In the genomic region with DNA sequence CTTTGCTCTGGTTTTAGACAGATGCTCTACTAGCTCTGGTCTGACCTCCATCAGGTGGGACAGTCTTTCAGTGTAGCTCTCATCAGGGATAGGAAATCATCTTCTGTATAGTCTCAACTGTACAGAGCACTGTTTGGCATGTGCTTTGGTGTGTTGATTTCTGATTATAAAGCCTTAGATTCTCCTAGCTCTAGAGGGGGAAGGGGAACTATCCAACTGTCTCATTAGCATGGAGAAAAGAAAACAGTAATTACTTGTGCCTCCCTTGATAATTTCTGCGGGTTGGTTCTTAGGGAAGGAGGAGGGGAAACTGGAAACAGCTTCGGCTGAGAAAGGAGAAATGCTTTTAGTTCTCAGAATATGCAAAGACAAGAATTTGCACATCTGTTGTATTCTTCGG, we compare ENCODE assay signal across 20 mouse cellular contexts. TPM values are rescaled to one million over a fixed set of nuclear protein-coding genes. Genes with fewer than 3 reads are reported as not detected.
DNase-seq lines count a peak whose midpoint lies in the region; ATAC-seq and TF ChIP-seq lines count a peak whose summit lies in the region.
"Had no signal": no experiment of that assay in that cellular context is flagged by ENCODE, and none has a peak within 500 bp of the region (broad histone marks: within the 10 kb centered on the region; RNA-seq: fewer than 3 reads in every experiment).

No protein-coding gene starts in this region.

- no peak overlapping the region for H3K9ac ChIP-seq in MEL (ENCODE audit: control insufficient read depth, low read depth, low read length, poor library complexity, severe bottlenecking)
- no peak overlapping the region for H3K9ac ChIP-seq in forebrain, embryonic 13.5 days
- 0 out of 2 replicates have a peak overlapping the region, but pooled peaks have one; percentile 20 for H3K9ac ChIP-seq in midbrain, embryonic 14.5 days (replicated peaks; ENCODE audit: low read length)
- no peak overlapping the region for H3K9ac ChIP-seq in heart, embryonic 11.5 days (ENCODE audit: low read depth, low read length)
- H3K9ac ChIP-seq: liver, postnatal 0 days had no signal

- no peak for DNase-seq in frontal cortex, postnatal 36 days (ENCODE audit: low spot score in 2 of 2)
- DNase-seq in MEL (ENCODE audit: low read depth, low spot score), result peak; percentile 23
- DNase-seq in midbrain, embryonic 14.5 days, result peak; percentile 55
- DNase-seq in right cerebral cortex, postnatal 36 days (ENCODE audit: low spot score in 2 of 2), result no peak

- H3K4me1 ChIP-seq in MEL (ENCODE audit: control insufficient read depth in 1 of 2, insufficient read depth in 2 of 2, low read length in 2 of 2), result no peaks in the 10 kb centered on the region; a peak in 3 of 4 replicates
- peaks cover 31% of the 10 kb centered on the region for H3K4me1 ChIP-seq in forebrain, embryonic 13.5 days
- peaks cover 16% of the 10 kb centered on the region for H3K4me1 ChIP-seq in midbrain, embryonic 14.5 days (ENCODE audit: control insufficient read depth, insufficient read depth, low read length)
- H3K4me1 ChIP-seq in heart, embryonic 11.5 days (ENCODE audit: control insufficient read depth, insufficient read depth, low read length), result peaks cover 46% of the 10 kb centered on the region

- TF ChIP-seq CTCF in MEL (IDR thresholded peaks at IDR 0.05 in 2 of 3, conservative IDR thresholded peaks at IDR 0.05 in 1 of 3; ENCODE audit: control insufficient read depth in 1 of 3, insufficient read depth in 1 of 3, low read depth in 2 of 3, low read length in 3 of 3, poor library complexity in 1 of 3, severe bottlenecking in 1 of 3), result no peak

- WGBS in forebrain, embryonic 13.5 days, result 24% methylated on average over 3 of the region's 3 CpGs
- WGBS in midbrain, embryonic 14.5 days, result 39% methylated on average over 3 of the region's 3 CpGs
- 64% methylated on average over 3 of the region's 3 CpGs for WGBS in heart, embryonic 11.5 days (ENCODE audit: insufficient replicate concordance)

- no peaks in the 10 kb centered on the region for H3K27me3 ChIP-seq in MEL (ENCODE audit: control insufficient read depth in 1 of 2, insufficient read depth in 2 of 2, low read length in 2 of 2)
- no peaks in the 10 kb centered on the region for H3K27me3 ChIP-seq in forebrain, embryonic 13.5 days
- no peaks in the 10 kb centered on the region for H3K27me3 ChIP-seq in midbrain, embryonic 14.5 days (ENCODE audit: control insufficient read depth, insufficient read depth, low read length)
- no peaks in the 10 kb centered on the region for H3K27me3 ChIP-seq in heart, embryonic 11.5 days (ENCODE audit: control insufficient read depth, insufficient read depth, low read length)
- H3K27me3 ChIP-seq: Patski had no signal

- no peak overlapping the region for H3K4me3 ChIP-seq in MEL (ENCODE audit: control insufficient read depth in 1 of 2, insufficient read depth in 1 of 2, low read depth in 2 of 2, low read length in 2 of 2)
- no peak overlapping the region for H3K4me3 ChIP-seq in forebrain, embryonic 13.5 days
- H3K4me3 ChIP-seq in midbrain, embryonic 14.5 days (replicated peaks; ENCODE audit: low read depth, low read length), result no peak overlapping the region
- no peak overlapping the region for H3K4me3 ChIP-seq in heart, embryonic 11.5 days (ENCODE audit: low read depth, low read length)

- TF ChIP-seq RAD21 in MEL (IDR thresholded peaks at IDR 0.05; ENCODE audit: low read depth, low read length), result no peak

- H3K9me3 ChIP-seq in MEL (replicated peaks; ENCODE audit: insufficient read depth, low read length), result no peaks in the 10 kb centered on the region
- no peaks in the 10 kb centered on the region for H3K9me3 ChIP-seq in forebrain, embryonic 13.5 days (replicated peaks)
- H3K9me3 ChIP-seq in midbrain, embryonic 14.5 days (ENCODE audit: control insufficient read depth, low read length), result no peaks in the 10 kb centered on the region
- no peaks in the 10 kb centered on the region for H3K9me3 ChIP-seq in heart, embryonic 11.5 days (replicated peaks; ENCODE audit: control insufficient read depth, low read length)

- TF ChIP-seq EP300 in MEL (IDR thresholded peaks at IDR 0.05; ENCODE audit: low read depth in 1 of 2, low read length in 2 of 2), result no peak

- H3K36me3 ChIP-seq in MEL (ENCODE audit: control insufficient read depth in 1 of 2, insufficient read depth in 2 of 2, low read length in 2 of 2), result peaks cover 2 to 21% of the 10 kb centered on the region in 2 experiments; a peak in 3 of 4 replicates
- no peaks in the 10 kb centered on the region for H3K36me3 ChIP-seq in forebrain, embryonic 13.5 days (ENCODE audit: poor library complexity, severe bottlenecking)
- no peaks in the 10 kb centered on the region for H3K36me3 ChIP-seq in midbrain, embryonic 14.5 days (ENCODE audit: control insufficient read depth, insufficient read depth, low read length)
- H3K36me3 ChIP-seq in heart, embryonic 11.5 days (ENCODE audit: control insufficient read depth, insufficient read depth, low read length), result no peaks in the 10 kb centered on the region

- H3K4me2 ChIP-seq in forebrain, embryonic 13.5 days, result peak overlapping the region; percentile 14; the same call in 1 of the 2 replicates
- peak overlapping the region; percentile 11 for H3K4me2 ChIP-seq in midbrain, embryonic 14.5 days (ENCODE audit: low read length)
- no peak overlapping the region for H3K4me2 ChIP-seq in heart, embryonic 11.5 days

- no peak for TF ChIP-seq POLR2A in MEL (IDR thresholded peaks at IDR 0.05; ENCODE audit: control insufficient read depth in 1 of 2, insufficient read depth in 1 of 2, low read depth in 1 of 2, low read length in 2 of 2, poor library complexity in 1 of 2)

- H3K27ac ChIP-seq in MEL (ENCODE audit: control insufficient read depth, low read depth, low read length), result no peak overlapping the region
- H3K27ac ChIP-seq in forebrain, embryonic 13.5 days, result peak overlapping the region; percentile 27; the same call in 1 of the 2 replicates
- H3K27ac ChIP-seq in midbrain, embryonic 14.5 days (replicated peaks; ENCODE audit: low read depth, low read length), result peak overlapping the region; percentile 52
- no peak overlapping the region for H3K27ac ChIP-seq in heart, embryonic 11.5 days (ENCODE audit: low read depth, low read length)
- H3K27ac ChIP-seq: macrophage had no signal

- peak; percentile 2; the same call in 1 of the 2 replicates for ATAC-seq in frontal cortex, adult (ENCODE audit: low TSS enrichment)
- ATAC-seq in forebrain, embryonic 13.5 days, result peak; percentile 78
- no peak for ATAC-seq in midbrain, embryonic 14.5 days (ENCODE audit: low FRiP score, low TSS enrichment)
- ATAC-seq in inflammation-experienced regulatory T-cells, adult 6 months, result no peak
- ATAC-seq in heart, embryonic 11.5 days (replicated peaks; ENCODE audit: insufficient number of reproducible peaks, low FRiP score, low TSS enrichment), result no peak
- ATAC-seq: intestine, embryonic 16.5 days; Patski had no signal

- peaks cover 73% of the 10 kb centered on the region for H3K79me2 ChIP-seq in MEL (ENCODE audit: control insufficient read depth, insufficient read depth, low read length, poor library complexity)

TF ChIP-seq in MEL, 35 proteins besides CTCF, POLR2A, EP300 and RAD21 (continues in another document):
- TF ChIP-seq TAL1 (IDR thresholded peaks at IDR 0.05; ENCODE audit: low read length), result 0 out of 2 replicates have a peak, but pooled peaks have one; percentile 23
- TF ChIP-seq HCFC1 (IDR thresholded peaks at IDR 0.05; ENCODE audit: low read depth, low read length), result no peak
- TF ChIP-seq USF2 (IDR thresholded peaks at IDR 0.05; ENCODE audit: borderline replicate concordance in 1 of 2, insufficient read depth in 1 of 2, low read depth in 1 of 2, low read length in 2 of 2), result no peak
- no peak for TF ChIP-seq GABPA (IDR thresholded peaks at IDR 0.05; ENCODE audit: low read depth, low read length)
- no peak for TF ChIP-seq NELFE (IDR thresholded peaks at IDR 0.05; ENCODE audit: low read depth, low read length)
- no peak for TF ChIP-seq NRF1 (IDR thresholded peaks at IDR 0.05; ENCODE audit: insufficient read depth, low read depth, low read length, poor library complexity, severe bottlenecking)
- peak; percentile 7; the same call in 1 of the 2 replicates for TF ChIP-seq RCOR1 (IDR thresholded peaks at IDR 0.05; ENCODE audit: low read depth, low read length)
- no peak for TF ChIP-seq SIN3A (IDR thresholded peaks at IDR 0.05; ENCODE audit: low read length)
- TF ChIP-seq ZC3H11A (IDR thresholded peaks at IDR 0.05; ENCODE audit: low read depth, low read length), result no peak
- TF ChIP-seq POLR2AphosphoS2 (IDR thresholded peaks at IDR 0.05; ENCODE audit: low read length), result no peak
- TF ChIP-seq MYC (IDR thresholded peaks at IDR 0.05; ENCODE audit: low read depth, low read length), result no peak

RNA-seq across cellular contexts. Expression of a gene that starts 25.9 kb away (rescaled TPM):
- total RNA-seq in MEL (2012; rRNA removed), result not detected in 2 replicates
- not detected for polyA plus RNA-seq in MEL (2012; ENCODE audit: insufficient read depth in 1 of 2, insufficient read length in 2 of 2, low read depth in 1 of 2, low replicate concordance in 2 of 2, missing spikeins in 1 of 2)
- polyA plus RNA-seq in forebrain, embryonic 13.5 days (2015; fragmentation: Nextera tagmentation; extraction: Ambion mirVana), result 0.39 and 0.49 TPM in 2 replicates
- polyA plus RNA-seq in midbrain, embryonic 14.5 days (2014; fragmentation: Nextera tagmentation; extraction: Ambion mirVana), result 3.8 TPM in 1 of 2 replicates, not detected in the other
- polyA plus RNA-seq in inflammation-experienced regulatory T-cells, adult 6 months (2017; shearing (Covaris generic)), result not detected
- 0.34 and 0.49 TPM in 2 replicates for polyA plus RNA-seq in heart, embryonic 11.5 days (2014; fragmentation: Nextera tagmentation; extraction: Ambion mirVana)
- total RNA-seq: common myeloid progenitor, adult 5-6 weeks; heart, adult 18-20 months; heart, postnatal 10 days had no signal
- polyA plus RNA-seq: intestine, embryonic 16.5 days; liver, postnatal 0 days; macrophage; Patski; urinary bladder, adult 2 months had no signal

RNA-seq across cellular contexts. Expression of a gene that starts 26.2 kb away (rescaled TPM):
- 214 and 237 TPM in 2 replicates for total RNA-seq in MEL (2012; rRNA removed)
- 100 to 1,000 TPM in 1 of 2 experiments, not detected in 1; 407 TPM for polyA plus RNA-seq in MEL (2012; ENCODE audit: insufficient read depth in 1 of 2, insufficient read length in 2 of 2, low read depth in 1 of 2, low replicate concordance in 2 of 2, missing spikeins in 1 of 2)
- polyA plus RNA-seq in forebrain, embryonic 13.5 days (2015; fragmentation: Nextera tagmentation; extraction: Ambion mirVana), result 33.1 and 41.4 TPM in 2 replicates
- polyA plus RNA-seq in midbrain, embryonic 14.5 days (2014; fragmentation: Nextera tagmentation; extraction: Ambion mirVana), result 58.3 and 194 TPM in 2 replicates
- 10 to 100 TPM in 2 of 3 experiments, 1 to 10 TPM in 1; 8.0 to 32.4 (median 15.7) TPM for polyA plus RNA-seq in inflammation-experienced regulatory T-cells, adult 6 months (2017; shearing (Covaris generic))
- 42.9 and 63.5 TPM in 2 replicates for polyA plus RNA-seq in heart, embryonic 11.5 days (2014; fragmentation: Nextera tagmentation; extraction: Ambion mirVana)

RNA-seq across cellular contexts. Expression of a gene that starts 47.3 kb away (rescaled TPM):
- total RNA-seq in MEL (2012; rRNA removed), result not detected in 2 replicates
- polyA plus RNA-seq in MEL (2012; ENCODE audit: insufficient read depth in 1 of 2, insufficient read length in 2 of 2, low read depth in 1 of 2, low replicate concordance in 2 of 2, missing spikeins in 1 of 2), result under 1 TPM in 1 of 2 experiments, not detected in 1; 0.17 TPM
- not detected in 2 replicates for polyA plus RNA-seq in forebrain, embryonic 13.5 days (2015; fragmentation: Nextera tagmentation; extraction: Ambion mirVana)
- not detected in 2 replicates for polyA plus RNA-seq in midbrain, embryonic 14.5 days (2014; fragmentation: Nextera tagmentation; extraction: Ambion mirVana)
- polyA plus RNA-seq in inflammation-experienced regulatory T-cells, adult 6 months (2017; shearing (Covaris generic)), result not detected
- polyA plus RNA-seq in heart, embryonic 11.5 days (2014; fragmentation: Nextera tagmentation; extraction: Ambion mirVana), result not detected in 2 replicates
- total RNA-seq: common myeloid progenitor, adult 5-6 weeks; heart, adult 18-20 months; heart, postnatal 10 days; layer of hippocampus, postnatal 10 days; left cerebral cortex, postnatal 10 days had no signal
- polyA plus RNA-seq: intestine, embryonic 16.5 days; limb, embryonic 14.5 days; liver, postnatal 0 days; macrophage; Patski; testis, adult 2 months; urinary bladder, adult 2 months had no signal

Comparison
In these comparisons a context has a peak if more than half of its experiments do, and no peak if none do; other contexts are left out.
1. ATAC-seq: peak in frontal cortex, adult (single experiment) and forebrain, embryonic 13.5 days (single experiment); none in midbrain, embryonic 14.5 days (single experiment), inflammation-experienced regulatory T-cells, adult 6 months (single experiment) and heart, embryonic 11.5 days (single experiment).
2. DNase-seq: peak in MEL (single experiment) and midbrain, embryonic 14.5 days (single experiment); none in frontal cortex, postnatal 36 days (0 of 2) and right cerebral cortex, postnatal 36 days (0 of 2).
3. H3K27ac ChIP-seq: peak in forebrain, embryonic 13.5 days (single experiment) and midbrain, embryonic 14.5 days (single experiment); none in MEL (single experiment) and heart, embryonic 11.5 days (single experiment).